Mouse (Mus musculus) limb, embryonic 14.5 days (tissue): ENCODE results near the gene Nln. TPM values are rescaled to one million over a fixed set of nuclear protein-coding genes. Genes with fewer than 3 reads are reported as not detected.

ENCODE experiments used
- ATAC-seq: fragments of 200-750 bp; cut with Nextera tagmentation; 2 replicates; pipeline ENCODE4 v1.8.0; 2017; ENCODE audit warnings: low read depth, moderate number of reproducible peaks, moderate TSS enrichment; ENCODE audit not compliant: low FRiP score
- DNase-seq: peaks from one replicate; pipeline ENCODE4 v3.0.0-alpha.2; 2015; ENCODE audit warnings: low spot score
- H3K27ac ChIP-seq: fragments of 300-500 bp; sonication (generic); replicated peaks from 2 replicates; pipeline ENCODE4 v1.5.1; 2014; ENCODE audit warnings: low read depth, mild to moderate bottlenecking, low read length, moderate library complexity, mixed read lengths
- H3K27me3 ChIP-seq: fragments of 300-500 bp; sonication (generic); 2 replicates; pipeline ENCODE4 v1.6.1; 2014; ENCODE audit warnings: low read length, mixed read lengths; ENCODE audit not compliant: control insufficient read depth, insufficient read depth
- H3K36me3 ChIP-seq: fragments of 300-500 bp; sonication (generic); 2 replicates; pipeline ENCODE4 v1.6.1; 2014; ENCODE audit warnings: mild to moderate bottlenecking, low read length, moderate library complexity, mixed read lengths; ENCODE audit not compliant: control insufficient read depth, insufficient read depth
- H3K4me1 ChIP-seq: fragments of 300-500 bp; sonication (generic); 2 replicates; pipeline ENCODE4 v1.6.1; 2014; ENCODE audit warnings: antibody characterized with exemption, low read length, mixed read lengths; ENCODE audit not compliant: control insufficient read depth, insufficient read depth
- H3K4me2 ChIP-seq: fragments of 300-500 bp; sonication (generic); replicated peaks from 2 replicates; pipeline ENCODE4 v1.6.1; 2014; ENCODE audit warnings: low read depth, mild to moderate bottlenecking, low read length, moderate library complexity; ENCODE audit not compliant: severe bottlenecking
- H3K4me3 ChIP-seq: fragments of 300-500 bp; sonication (generic); replicated peaks from 2 replicates; pipeline ENCODE4 v1.5.1; 2014; ENCODE audit warnings: low read length
- H3K9ac ChIP-seq: fragments of 300-500 bp; sonication (generic); 2 replicates; pipeline ENCODE4 v1.6.1; 2014; ENCODE audit warnings: mild to moderate bottlenecking, low read depth, low read length, moderate library complexity; ENCODE audit not compliant: severe bottlenecking
- H3K9me3 ChIP-seq: fragments of 300-500 bp; sonication (generic); 2 replicates; pipeline ENCODE4 v1.6.1; 2016; ENCODE audit warnings: low read length; ENCODE audit not compliant: control insufficient read depth
- POLR2A ChIP-seq: fragments of 200-500 bp; IDR thresholded peaks from 2 replicates; pipeline ENCODE4 v1.8.0; 2012; ENCODE audit warnings: inconsistent platforms, mild to moderate bottlenecking, moderate library complexity, borderline replicate concordance; ENCODE audit not compliant: insufficient read depth, insufficient read length; ENCODE audit errors: extremely low read depth
- WGBS: fragments of 180-500 bp; shearing (Covaris S2); extraction: QIAGEN DNeasy Blood & Tissue Kit; methylation state at CpG from one replicate; pipeline ENCODE4 v1.1.7; 2014; 5-methylcytosine and 5-hydroxymethylcytosine counted together
- polyA plus RNA-seq, 2 experiments: library from polyadenylated mRNA; depleted of rRNA in 1 of 2; stranded (reverse) in 1 of 2; unstranded in 1 of 2; fragments of >200 nt; fragmentation: Nextera tagmentation in 1 of 2; extraction: Ambion mirVana in 1 of 2; gene quantifications; 2 replicates each; pipeline versions ENCODE4 v1.2.1 to v1.2.3; 2012 to 2014

The Nln gene
- polyA plus RNA-seq, 2 experiments, result 9.8 to 16.6 TPM

- TF ChIP-seq POLR2A, result no peak
- H3K4me1 ChIP-seq, result no peaks in the 10 kb centered on the region; the same call in 1 of the 2 replicates
- ATAC-seq, result no peak
- no peak overlapping the region for H3K4me3 ChIP-seq
- DNase-seq, result no peak
- no peak overlapping the region for H3K9ac ChIP-seq
- no peak overlapping the region for H3K4me2 ChIP-seq
- 71% methylated on average over 7 of the region's 7 CpGs for WGBS
- H3K9me3 ChIP-seq, result no peaks in the 10 kb centered on the region
- no peak overlapping the region for H3K27ac ChIP-seq
- no peaks in the 10 kb centered on the region for H3K27me3 ChIP-seq
- no peaks in the 10 kb centered on the region; the same call in 1 of the 2 replicates for H3K36me3 ChIP-seq
Observed at GRCm38 (mm10) chr13:104095955-104096354, 13.5 kb downstream of the Nln start.

- Histone ChIP-seq H3K4me3 (no peak overlapping the region), H3K27me3 (no peaks in the 10 kb centered on the region), H3K27ac (no peak overlapping the region), H3K36me3 (no peaks in the 10 kb centered on the region), H3K9ac (no peak overlapping the region), H3K4me1 (no peaks in the 10 kb centered on the region; the same call in 1 of the 2 replicates), H3K9me3 (no peaks in the 10 kb centered on the region), H3K4me2 (no peak overlapping the region)
- TF ChIP-seq POLR2A, result no peak
- 77% methylated on average over 11 of the region's 11 CpGs for WGBS
- peak; percentile 11 for DNase-seq
- ATAC-seq, result no peak
Observed at GRCm38 (mm10) chr13:104094531-104095385, 14.7 kb downstream of the Nln start.

- no peak for TF ChIP-seq POLR2A
- Histone ChIP-seq H3K4me1 (no peaks in the 10 kb centered on the region; the same call in 1 of the 2 replicates), H3K27me3 (no peaks in the 10 kb centered on the region), H3K27ac (no peak overlapping the region), H3K36me3 (no peaks in the 10 kb centered on the region), H3K9ac (no peak overlapping the region), H3K4me2 (no peak overlapping the region), H3K9me3 (no peaks in the 10 kb centered on the region), H3K4me3 (no peak overlapping the region)
- DNase-seq (no peak), ATAC-seq (no peak)
- 17% methylated on average over 1 of the region's 1 CpGs for WGBS
Observed at GRCm38 (mm10) chr13:104091734-104092133, 17.7 kb downstream of the Nln start.

- Histone ChIP-seq H3K4me3 (no peak overlapping the region), H3K4me1 (no peaks in the 10 kb centered on the region), H3K27me3 (no peaks in the 10 kb centered on the region), H3K9ac (no peak overlapping the region), H3K9me3 (no peaks in the 10 kb centered on the region), H3K4me2 (no peak overlapping the region), H3K27ac (no peak overlapping the region), H3K36me3 (no peaks in the 10 kb centered on the region)
- WGBS, result 0% methylated on average over 1 of the region's 1 CpGs
- DNase-seq, result peak; percentile 50
- no peak for TF ChIP-seq POLR2A
- ATAC-seq, result peak; percentile 80; the same call in 1 of the 2 replicates
Observed at GRCm38 (mm10) chr13:104089387-104089786, 20.0 kb downstream of the Nln start.

GRCm38 (mm10) chr13:104084600-104084999, 24.8 kb downstream of the Nln start:
- Histone ChIP-seq H3K27ac (no peak overlapping the region), H3K9ac (no peak overlapping the region), H3K27me3 (no peaks in the 10 kb centered on the region), H3K36me3 (no peaks in the 10 kb centered on the region), H3K4me1 (no peaks in the 10 kb centered on the region), H3K4me3 (no peak overlapping the region), H3K9me3 (no peaks in the 10 kb centered on the region), H3K4me2 (no peak overlapping the region)
- DNase-seq, result no peak
- no peak for ATAC-seq
- WGBS, result 58% methylated on average over 2 of the region's 2 CpGs
- no peak for TF ChIP-seq POLR2A

GRCm38 (mm10) chr13:104082504-104082903, 26.9 kb downstream of the Nln start:
- no peaks in the 10 kb centered on the region for H3K9me3 ChIP-seq
- H3K4me1 ChIP-seq, result no peaks in the 10 kb centered on the region
- H3K4me3 ChIP-seq, result no peak overlapping the region
- no peak for DNase-seq
- no peak overlapping the region for H3K27ac ChIP-seq
- no peaks in the 10 kb centered on the region for H3K27me3 ChIP-seq
- no peaks in the 10 kb centered on the region for H3K36me3 ChIP-seq
- no peak overlapping the region for H3K9ac ChIP-seq
- no peak overlapping the region for H3K4me2 ChIP-seq
- no peak for TF ChIP-seq POLR2A
- WGBS, result 80% methylated on average over 7 of the region's 7 CpGs
- ATAC-seq, result no peak
